Mouse (Mus musculus): ENCODE data around the gene Pi4kb. TPM values are rescaled to one million over a fixed set of nuclear protein-coding genes. Genes with fewer than 3 reads are reported as not detected.
"Not testable (repeated sequence)": the region's sequence is repeated elsewhere in the genome, so short reads cannot be mapped to it uniquely, and the experiment has no call there.

Gene Pi4kb
- 33.2 TPM for polyA plus RNA-seq (2012; fragmentation: generic; extraction: Trizol)
- long read RNA-seq, experiment 1, transcript Pi4kb-201 (11 exons, 3,692 nt), result major isoform, 15 of 28 reads
- long read RNA-seq, experiment 1, transcript Pi4kb-207 (10 exons, 1,962 nt), result minor isoform, 5 of 28 reads
- long read RNA-seq, experiment 1, partial matches to known transcripts, result 1 of 28 reads
- long read RNA-seq, experiment 1, other reads (novel, unspliced or antisense), result 4 of 28 reads
- long read RNA-seq, experiment 2, transcript Pi4kb-202 (12 exons, 2,895 nt), result minor isoform, 26 of 254 reads
- long read RNA-seq, experiment 2, transcript Pi4kb-207 (10 exons, 1,962 nt), result minor isoform, 32 of 254 reads
- long read RNA-seq, experiment 2, transcript Pi4kb-201 (11 exons, 3,692 nt), result major isoform, 167 of 254 reads
- long read RNA-seq, experiment 2, partial matches to known transcripts, result 11 of 254 reads
- long read RNA-seq, experiment 2, other reads (novel, unspliced or antisense), result 18 of 254 reads

- Histone ChIP-seq H3K27me3 (ENCODE audit: control insufficient read depth, insufficient read depth, insufficient read length) (no peaks in the 10 kb centered on the region), H3K79me2 (ENCODE audit: control insufficient read depth, insufficient read depth) (peaks cover 50% of the 10 kb centered on the region), H3K79me3 (ENCODE audit: low read depth) (peaks cover 30% of the 10 kb centered on the region), H3K36me3 (ENCODE audit: control insufficient read depth, insufficient read depth) (peaks cover 4% of the 10 kb centered on the region), H3ac (ENCODE audit: control insufficient read depth, insufficient read length, low read depth) (peak within 1 kb of the TSS; percentile 90), H3K4me3 (ENCODE audit: insufficient read depth, poor library complexity, severe bottlenecking) (peak within 1 kb of the TSS; percentile 71)
- TF ChIP-seq MAX (IDR thresholded peaks at IDR 0.05) (peak; percentile 91), MYOD1 (IDR thresholded peaks at IDR 0.05; ENCODE audit: control insufficient read depth, insufficient read length, low read depth) (no peak)
These were observed at the start of gene Pi4kb for GRCm38 (mm10) chr3:94974528-94975422. TSS of gene Pi4kb (plus strand) at chr3:94974731.

GRCm38 (mm10) chr3:94926301-94926736, 48.2 kb upstream of the Pi4kb start:
- H3K27me3 ChIP-seq (ENCODE audit: control insufficient read depth, insufficient read depth, insufficient read length), result peaks cover 10% of the 10 kb centered on the region
- not testable (repeated sequence) for H3K4me3 ChIP-seq (ENCODE audit: insufficient read depth, poor library complexity, severe bottlenecking); H3ac ChIP-seq (ENCODE audit: control insufficient read depth, insufficient read length, low read depth); H3K79me2 ChIP-seq (ENCODE audit: control insufficient read depth, insufficient read depth); H3K79me3 ChIP-seq (ENCODE audit: low read depth); H3K36me3 ChIP-seq (ENCODE audit: control insufficient read depth, insufficient read depth)

- not testable (repeated sequence) for H3K36me3 ChIP-seq (ENCODE audit: control insufficient read depth, insufficient read depth); H3ac ChIP-seq (ENCODE audit: control insufficient read depth, insufficient read length, low read depth); H3K27me3 ChIP-seq (ENCODE audit: control insufficient read depth, insufficient read depth, insufficient read length); H3K4me3 ChIP-seq (ENCODE audit: insufficient read depth, poor library complexity, severe bottlenecking); H3K79me3 ChIP-seq (ENCODE audit: low read depth); H3K79me2 ChIP-seq (ENCODE audit: control insufficient read depth, insufficient read depth)
These were observed 45.6 kb upstream of the Pi4kb start for GRCm38 (mm10) chr3:94928979-94929378.

GRCm38 (mm10) chr3:94930386-94931266, 43.9 kb upstream of the Pi4kb start:
- H3K4me3 ChIP-seq (ENCODE audit: insufficient read depth, poor library complexity, severe bottlenecking); H3ac ChIP-seq (ENCODE audit: control insufficient read depth, insufficient read length, low read depth); H3K27me3 ChIP-seq (ENCODE audit: control insufficient read depth, insufficient read depth, insufficient read length); H3K36me3 ChIP-seq (ENCODE audit: control insufficient read depth, insufficient read depth); H3K79me2 ChIP-seq (ENCODE audit: control insufficient read depth, insufficient read depth); H3K79me3 ChIP-seq (ENCODE audit: low read depth): not testable (repeated sequence)

GRCm38 (mm10) chr3:94931427-94932082, 43.0 kb upstream of the Pi4kb start:
- not testable (repeated sequence) for H3ac ChIP-seq (ENCODE audit: control insufficient read depth, insufficient read length, low read depth); H3K36me3 ChIP-seq (ENCODE audit: control insufficient read depth, insufficient read depth); H3K79me3 ChIP-seq (ENCODE audit: low read depth); H3K27me3 ChIP-seq (ENCODE audit: control insufficient read depth, insufficient read depth, insufficient read length); H3K79me2 ChIP-seq (ENCODE audit: control insufficient read depth, insufficient read depth); H3K4me3 ChIP-seq (ENCODE audit: insufficient read depth, poor library complexity, severe bottlenecking)

GRCm38 (mm10) chr3:94932279-94932678, 42.3 kb upstream of the Pi4kb start:
- not testable (repeated sequence) for H3K36me3 ChIP-seq (ENCODE audit: control insufficient read depth, insufficient read depth); H3ac ChIP-seq (ENCODE audit: control insufficient read depth, insufficient read length, low read depth); H3K4me3 ChIP-seq (ENCODE audit: insufficient read depth, poor library complexity, severe bottlenecking); H3K27me3 ChIP-seq (ENCODE audit: control insufficient read depth, insufficient read depth, insufficient read length); H3K79me2 ChIP-seq (ENCODE audit: control insufficient read depth, insufficient read depth); H3K79me3 ChIP-seq (ENCODE audit: low read depth)
